Mouse (Mus musculus): ENCODE data around the gene Fads6. TPM values are rescaled to one million over a fixed set of nuclear protein-coding genes. Genes with fewer than 3 reads are reported as not detected.

The Fads6 gene
- polyA plus RNA-seq, 1 experiment from 2014 or later: 1.3 TPM

DNA sequence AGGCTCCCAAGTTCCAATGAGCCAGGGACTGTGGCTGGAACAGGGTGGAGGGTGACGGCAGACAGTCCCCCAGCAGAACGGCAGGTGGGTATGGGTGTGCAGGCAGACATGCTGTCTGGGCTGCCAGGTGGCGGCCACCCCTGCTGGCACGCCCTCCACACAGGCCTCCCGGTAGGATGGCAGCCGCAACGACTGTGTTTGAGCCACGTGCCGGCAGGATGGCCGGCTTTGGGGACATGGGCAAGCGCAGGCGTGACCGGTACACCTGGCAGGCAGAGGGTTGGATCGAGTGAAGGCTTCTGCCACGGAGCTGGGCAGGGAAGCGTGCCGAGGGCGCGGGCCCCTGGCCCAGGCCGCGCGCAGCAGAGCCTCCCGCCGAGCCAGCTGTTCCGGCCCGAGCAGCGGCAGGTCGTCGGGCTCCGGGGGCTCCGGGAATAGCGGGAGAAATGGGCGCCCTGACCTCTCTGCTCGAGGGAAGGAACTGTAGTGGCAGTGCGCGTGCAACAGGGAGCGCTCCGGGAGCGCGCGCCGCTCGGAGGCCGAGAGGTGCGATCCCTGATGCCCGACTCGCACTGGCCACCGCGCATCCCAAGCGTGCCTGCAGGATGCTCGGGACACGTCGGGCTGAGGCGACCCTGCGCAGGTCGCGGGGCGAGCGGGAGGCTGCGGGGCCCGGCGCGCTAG is 47.6 kb downstream of the Fads6 start:
- 3% methylated on average over 60 of the region's 63 CpGs for WGBS
- H3K9ac ChIP-seq (replicated peaks; ENCODE audit: low read depth, low read length): no peak overlapping the region; the same call in 1 of the 2 replicates
- no peak for ATAC-seq (ENCODE audit: insufficient number of reproducible peaks, insufficient read depth, low FRiP score, low read depth)

DNA sequence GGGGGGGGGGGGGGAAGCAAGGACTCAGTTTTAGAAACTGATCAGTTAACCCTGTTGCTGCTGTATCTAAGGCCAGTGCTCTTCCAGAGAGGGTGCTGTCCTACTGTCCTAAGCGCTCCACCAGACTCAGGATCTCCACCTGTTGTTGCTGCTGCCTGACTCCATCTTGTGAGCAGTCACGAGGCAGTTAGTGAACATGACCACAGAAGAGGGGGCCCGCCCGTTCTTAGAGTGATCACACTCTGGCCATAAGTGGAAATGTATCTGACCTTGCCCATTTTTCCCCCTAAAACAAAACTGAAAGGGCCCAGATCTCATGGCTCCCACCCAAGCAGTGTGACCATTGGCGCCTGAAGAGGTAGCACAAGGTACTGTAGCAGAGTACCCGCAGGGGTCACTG is 49.5 kb downstream of the Fads6 start:
- Histone ChIP-seq H3K9me3 (ENCODE audit: control insufficient read depth, low read depth, low read length) (no peaks in the 10 kb centered on the region), H3K4me3 (ENCODE audit: low read depth, low read length) (no peak overlapping the region), H3K36me3 (ENCODE audit: control insufficient read depth, insufficient read depth, low read length) (no peaks in the 10 kb centered on the region; the same call in 1 of the 2 replicates), H3K4me2 (replicated peaks; ENCODE audit: low read depth, low read length) (no peak overlapping the region), H3K9ac (replicated peaks; ENCODE audit: low read depth, low read length) (no peak overlapping the region), H3K27me3 (ENCODE audit: control insufficient read depth, insufficient read depth, low read length) (peaks cover 37% of the 10 kb centered on the region), H3K27ac (ENCODE audit: low read length) (no peak overlapping the region), H3K4me1 (ENCODE audit: control insufficient read depth, insufficient read depth, low read length) (peaks cover 10% of the 10 kb centered on the region)
- no peak for ATAC-seq (ENCODE audit: insufficient number of reproducible peaks, insufficient read depth, low FRiP score, low read depth)
- 63% methylated on average over 6 of the region's 6 CpGs for WGBS

More for the DNA sequence above, 47.6 kb downstream of the Fads6 start:
- Histone ChIP-seq H3K4me3 (ENCODE audit: low read depth, low read length) (peak overlapping the region; percentile 36), H3K27me3 (ENCODE audit: control insufficient read depth, insufficient read depth, low read length) (peaks cover 37% of the 10 kb centered on the region), H3K36me3 (ENCODE audit: control insufficient read depth, insufficient read depth, low read length) (no peaks in the 10 kb centered on the region; the same call in 1 of the 2 replicates), H3K4me1 (ENCODE audit: control insufficient read depth, insufficient read depth, low read length) (peaks cover 10% of the 10 kb centered on the region), H3K27ac (ENCODE audit: low read length) (no peak overlapping the region), H3K9me3 (ENCODE audit: control insufficient read depth, low read depth, low read length) (no peaks in the 10 kb centered on the region), H3K4me2 (replicated peaks; ENCODE audit: low read depth, low read length) (peak overlapping the region; percentile 66)

DNA sequence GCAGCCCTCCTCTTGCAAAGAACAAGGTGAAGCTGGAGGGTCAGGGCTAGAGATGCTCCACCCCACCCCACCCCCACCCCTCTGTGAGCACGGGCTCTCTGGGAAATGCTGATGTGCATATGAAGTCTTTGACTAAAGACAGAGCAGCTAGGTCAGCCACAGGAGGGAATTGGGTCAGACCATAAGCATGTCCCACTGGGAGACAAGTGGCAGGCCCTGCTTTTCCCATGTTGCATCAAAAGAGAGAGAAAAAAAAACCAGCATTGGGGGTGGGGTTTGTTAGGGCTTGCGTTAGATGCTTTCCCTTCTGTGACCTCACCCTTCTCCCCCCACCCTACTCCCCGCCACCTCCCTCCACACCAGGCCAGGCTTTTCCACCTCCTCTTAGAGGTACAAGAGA is 50.2 kb downstream of the Fads6 start:
- no peak overlapping the region for H3K27ac ChIP-seq (ENCODE audit: low read length)
- WGBS: 7% methylated on average over 3 of the region's 3 CpGs
- H3K9ac ChIP-seq (replicated peaks; ENCODE audit: low read depth, low read length): no peak overlapping the region
- H3K4me2 ChIP-seq (replicated peaks; ENCODE audit: low read depth, low read length): no peak overlapping the region
- peaks cover 33% of the 10 kb centered on the region for H3K27me3 ChIP-seq (ENCODE audit: control insufficient read depth, insufficient read depth, low read length)
- H3K9me3 ChIP-seq (ENCODE audit: control insufficient read depth, low read depth, low read length): no peaks in the 10 kb centered on the region
- no peak for ATAC-seq (ENCODE audit: insufficient number of reproducible peaks, insufficient read depth, low FRiP score, low read depth)
- H3K4me3 ChIP-seq (ENCODE audit: low read depth, low read length): no peak overlapping the region
- H3K36me3 ChIP-seq (ENCODE audit: control insufficient read depth, insufficient read depth, low read length): no peaks in the 10 kb centered on the region; the same call in 1 of the 2 replicates
- peaks cover 10% of the 10 kb centered on the region for H3K4me1 ChIP-seq (ENCODE audit: control insufficient read depth, insufficient read depth, low read length)

DNA sequence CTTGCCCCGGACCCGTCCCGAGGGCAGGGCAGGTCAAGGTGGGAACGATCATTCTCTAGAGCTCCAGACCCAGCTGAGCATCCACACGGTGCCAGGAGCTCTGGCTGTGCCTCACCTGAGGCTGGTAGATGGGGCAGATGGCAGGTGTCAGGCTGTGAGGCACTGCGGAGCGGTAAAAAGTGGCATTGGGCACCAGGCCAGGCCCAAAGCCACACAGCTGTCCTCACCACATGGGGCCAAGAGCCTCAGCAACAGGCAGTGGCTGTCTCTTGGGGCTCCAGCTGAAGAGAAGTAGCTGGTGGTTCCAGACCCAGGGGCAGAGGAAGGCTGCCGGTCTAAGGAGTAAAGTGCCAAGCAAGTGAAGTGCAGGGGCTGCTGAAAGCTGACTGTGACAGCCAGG is 51.1 kb downstream of the Fads6 start:
- WGBS: 64% methylated on average over 8 of the region's 8 CpGs

DNA sequence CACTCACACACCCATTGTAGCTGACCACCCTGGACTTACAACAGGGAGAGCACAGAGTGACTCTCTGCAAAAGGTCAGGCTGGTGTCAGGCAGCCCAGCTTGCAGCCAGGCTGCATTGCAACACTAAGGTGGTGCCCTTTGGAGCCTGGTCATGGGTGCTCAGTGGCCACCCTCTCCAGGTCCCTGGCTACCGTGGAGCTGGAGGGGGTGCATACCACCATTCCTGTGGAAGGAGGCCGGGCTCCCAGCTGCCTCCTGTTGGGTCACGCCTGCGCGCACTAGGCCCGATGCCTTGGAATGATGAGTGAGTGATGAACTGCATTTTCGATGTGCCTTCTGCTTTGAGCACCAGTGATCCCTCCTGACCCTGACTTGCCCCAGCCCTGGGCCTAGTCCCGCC is 52.6 kb downstream of the Fads6 start:
- Histone ChIP-seq H3K27ac (ENCODE audit: low read length) (no peak overlapping the region), H3K9ac (replicated peaks; ENCODE audit: low read depth, low read length) (no peak overlapping the region), H3K4me3 (ENCODE audit: low read depth, low read length) (no peak overlapping the region), H3K4me2 (replicated peaks; ENCODE audit: low read depth, low read length) (no peak overlapping the region), H3K27me3 (ENCODE audit: control insufficient read depth, insufficient read depth, low read length) (peaks cover 19% of the 10 kb centered on the region), H3K4me1 (ENCODE audit: control insufficient read depth, insufficient read depth, low read length) (peaks cover 2% of the 10 kb centered on the region), H3K36me3 (ENCODE audit: control insufficient read depth, insufficient read depth, low read length) (no peaks in the 10 kb centered on the region; the same call in 1 of the 2 replicates), H3K9me3 (ENCODE audit: control insufficient read depth, low read depth, low read length) (no peaks in the 10 kb centered on the region)
- 78% methylated on average over 8 of the region's 8 CpGs for WGBS
- no peak for ATAC-seq (ENCODE audit: insufficient number of reproducible peaks, insufficient read depth, low FRiP score, low read depth)

More for the DNA sequence above, 51.1 kb downstream of the Fads6 start:
- Histone ChIP-seq H3K9me3 (ENCODE audit: control insufficient read depth, low read depth, low read length) (no peaks in the 10 kb centered on the region), H3K4me1 (ENCODE audit: control insufficient read depth, insufficient read depth, low read length) (peaks cover 10% of the 10 kb centered on the region), H3K27me3 (ENCODE audit: control insufficient read depth, insufficient read depth, low read length) (peaks cover 26% of the 10 kb centered on the region), H3K36me3 (ENCODE audit: control insufficient read depth, insufficient read depth, low read length) (no peaks in the 10 kb centered on the region; the same call in 1 of the 2 replicates), H3K4me3 (ENCODE audit: low read depth, low read length) (no peak overlapping the region), H3K4me2 (replicated peaks; ENCODE audit: low read depth, low read length) (no peak overlapping the region), H3K9ac (replicated peaks; ENCODE audit: low read depth, low read length) (no peak overlapping the region), H3K27ac (ENCODE audit: low read length) (no peak overlapping the region)
- ATAC-seq (ENCODE audit: insufficient number of reproducible peaks, insufficient read depth, low FRiP score, low read depth): no peak

DNA sequence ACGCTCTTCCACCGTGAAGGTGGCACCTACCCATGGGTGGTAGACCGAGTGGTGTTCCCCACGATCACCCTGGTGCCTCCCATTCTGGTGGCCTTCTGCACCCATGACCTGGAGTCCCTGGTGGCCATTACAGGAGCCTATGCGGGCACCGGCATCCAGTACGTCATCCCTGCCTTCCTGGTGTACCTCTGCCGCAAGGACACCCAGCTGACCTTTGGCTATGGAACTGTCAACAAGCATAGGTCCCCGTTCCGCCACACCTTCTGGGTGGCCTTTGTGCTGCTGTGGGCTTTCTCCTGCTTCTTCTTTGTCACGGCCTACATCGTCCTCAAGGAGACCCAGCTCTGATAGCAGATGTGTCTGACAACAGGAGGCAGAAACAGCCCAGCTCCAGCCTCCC is 53.7 kb downstream of the Fads6 start:
- Histone ChIP-seq H3K4me2 (replicated peaks; ENCODE audit: low read depth, low read length) (no peak overlapping the region), H3K27ac (ENCODE audit: low read length) (no peak overlapping the region), H3K36me3 (ENCODE audit: control insufficient read depth, insufficient read depth, low read length) (no peaks in the 10 kb centered on the region; the same call in 1 of the 2 replicates), H3K9me3 (ENCODE audit: control insufficient read depth, low read depth, low read length) (no peaks in the 10 kb centered on the region), H3K27me3 (ENCODE audit: control insufficient read depth, insufficient read depth, low read length) (peaks cover 9% of the 10 kb centered on the region), H3K4me1 (ENCODE audit: control insufficient read depth, insufficient read depth, low read length) (no peaks in the 10 kb centered on the region), H3K4me3 (ENCODE audit: low read depth, low read length) (no peak overlapping the region), H3K9ac (replicated peaks; ENCODE audit: low read depth, low read length) (no peak overlapping the region)
- WGBS: 86% methylated on average over 12 of the region's 12 CpGs
- ATAC-seq (ENCODE audit: insufficient number of reproducible peaks, insufficient read depth, low FRiP score, low read depth): no peak

DNA sequence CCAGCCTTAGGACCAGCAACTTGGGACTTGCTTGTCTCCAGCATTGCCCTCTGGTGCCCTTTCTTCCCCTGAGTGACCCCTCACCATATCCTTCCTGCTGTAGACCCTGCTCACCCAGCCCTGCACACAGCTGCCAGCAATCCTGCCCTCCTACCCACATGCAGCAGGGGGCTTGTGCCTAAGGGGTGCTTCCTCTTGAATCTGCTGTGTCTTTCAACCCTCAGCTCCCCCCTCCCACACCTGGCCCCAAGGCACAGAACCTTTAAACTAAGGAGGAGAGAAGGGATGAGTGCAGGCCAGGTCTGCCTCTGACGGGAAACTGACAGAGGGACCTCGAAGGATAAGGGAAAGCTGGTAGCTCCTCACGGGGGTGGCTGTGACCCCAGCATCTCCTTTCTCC is 54.7 kb downstream of the Fads6 start:
- H3K4me1 ChIP-seq (ENCODE audit: control insufficient read depth, insufficient read depth, low read length): no peaks in the 10 kb centered on the region
- WGBS: 62% methylated on average over 3 of the region's 3 CpGs
- no peak for ATAC-seq (ENCODE audit: insufficient number of reproducible peaks, insufficient read depth, low FRiP score, low read depth)

DNA sequence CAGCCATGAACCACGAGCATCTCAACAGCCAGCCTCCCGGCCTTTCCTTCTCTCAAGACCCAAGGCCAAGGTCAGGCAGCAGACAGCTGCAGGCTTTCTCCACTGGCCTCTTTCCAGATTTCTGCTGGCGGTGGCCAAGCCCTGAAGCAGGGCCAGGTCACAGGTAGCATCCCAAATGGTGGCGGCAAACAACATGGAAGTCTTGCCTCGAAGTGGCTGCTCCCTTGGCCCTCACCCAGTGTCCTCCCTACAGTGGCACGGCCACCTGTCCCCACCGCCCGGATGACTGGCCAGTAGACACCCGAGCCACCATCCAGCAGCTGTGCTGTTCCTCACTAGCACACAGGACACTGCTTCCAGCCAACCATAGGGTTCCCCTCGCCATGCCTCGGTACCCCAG is 56.1 kb downstream of the Fads6 start:
- no peaks in the 10 kb centered on the region; the same call in 1 of the 2 replicates for H3K36me3 ChIP-seq (ENCODE audit: control insufficient read depth, insufficient read depth, low read length)
- no peak overlapping the region for H3K4me3 ChIP-seq (ENCODE audit: low read depth, low read length)
- no peak overlapping the region for H3K9ac ChIP-seq (replicated peaks; ENCODE audit: low read depth, low read length)
- no peak overlapping the region for H3K4me2 ChIP-seq (replicated peaks; ENCODE audit: low read depth, low read length)
- no peak for ATAC-seq (ENCODE audit: insufficient number of reproducible peaks, insufficient read depth, low FRiP score, low read depth)
- no peaks in the 10 kb centered on the region for H3K9me3 ChIP-seq (ENCODE audit: control insufficient read depth, low read depth, low read length)
- H3K27me3 ChIP-seq (ENCODE audit: control insufficient read depth, insufficient read depth, low read length): peaks cover under 1% of the 10 kb centered on the region; the same call in 1 of the 2 replicates
- whole genome bisulfite sequencing: 80% methylated on average over 11 of the region's 11 CpGs
- no peak overlapping the region for H3K27ac ChIP-seq (ENCODE audit: low read length)
- H3K4me1 ChIP-seq (ENCODE audit: control insufficient read depth, insufficient read depth, low read length): peaks cover 3% of the 10 kb centered on the region; the same call in 1 of the 2 replicates

More for the DNA sequence above, 54.7 kb downstream of the Fads6 start:
- no peak overlapping the region for H3K4me3 ChIP-seq (ENCODE audit: low read depth, low read length)
- no peak overlapping the region for H3K27ac ChIP-seq (ENCODE audit: low read length)
- no peak overlapping the region for H3K4me2 ChIP-seq (replicated peaks; ENCODE audit: low read depth, low read length)
- H3K9ac ChIP-seq (replicated peaks; ENCODE audit: low read depth, low read length): no peak overlapping the region
- no peaks in the 10 kb centered on the region; the same call in 1 of the 2 replicates for H3K36me3 ChIP-seq (ENCODE audit: control insufficient read depth, insufficient read depth, low read length)
- H3K9me3 ChIP-seq (ENCODE audit: control insufficient read depth, low read depth, low read length): no peaks in the 10 kb centered on the region
- peaks cover 4% of the 10 kb centered on the region; the same call in 1 of the 2 replicates for H3K27me3 ChIP-seq (ENCODE audit: control insufficient read depth, insufficient read depth, low read length)

Measured in stomach, embryonic 14.5 days (tissue).